Comparison of ENCODE assay signal across 9 mouse cellular contexts in the genomic region with DNA sequence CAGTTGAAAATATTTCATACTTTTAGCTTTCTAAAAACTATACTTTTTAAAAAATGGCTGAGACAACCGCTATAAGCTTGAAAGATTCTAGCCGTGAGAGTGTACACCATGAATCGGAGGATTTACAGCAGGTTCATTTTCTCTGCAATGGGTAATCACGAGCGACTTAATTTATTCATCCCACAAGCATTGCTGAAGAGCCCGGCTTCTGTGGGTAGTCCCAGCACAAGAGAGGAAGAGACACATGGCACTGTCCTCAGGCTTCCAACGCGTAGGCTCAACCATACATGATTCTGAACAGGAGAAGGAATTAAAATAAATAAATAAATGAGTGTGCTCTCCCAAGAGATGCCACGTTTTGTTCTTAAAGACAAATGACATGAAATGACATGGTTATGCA.
DNase-seq lines count a peak whose midpoint lies in the region; ATAC-seq lines count a peak whose summit lies in the region.
"Had no signal": no experiment of that assay in that cellular context is flagged by ENCODE, and none has a peak within 500 bp of the region (broad histone marks: within the 10 kb centered on the region; RNA-seq: fewer than 3 reads in every experiment).

No protein-coding gene starts in this region.

- peak; percentile 33; the same call in 1 of the 2 replicates for ATAC-seq in hindbrain, embryonic 12.5 days (ENCODE audit: low FRiP score)

- H3K4me3 ChIP-seq in hindbrain, embryonic 12.5 days, result peak overlapping the region; percentile 35

- H3K9me3 ChIP-seq in hindbrain, embryonic 12.5 days (replicated peaks), result no peaks in the 10 kb centered on the region

- no peaks in the 10 kb centered on the region for H3K36me3 ChIP-seq in hindbrain, embryonic 12.5 days

- peak overlapping the region; percentile 64 for H3K4me2 ChIP-seq in hindbrain, embryonic 12.5 days (replicated peaks)

- no peaks in the 10 kb centered on the region for H3K27me3 ChIP-seq in hindbrain, embryonic 12.5 days

- peak overlapping the region; percentile 79 for H3K27ac ChIP-seq in hindbrain, embryonic 12.5 days
- H3K27ac ChIP-seq: liver, embryonic 14.5 days had no signal

- peak; percentile 43 to 63 for DNase-seq in cerebellum, postnatal 36 days
- DNase-seq in left cerebral cortex, postnatal 25 days (ENCODE audit: low spot score in 2 of 2), result peak; percentile 65 to 87
- DNase-seq in right cerebral cortex, postnatal 10 days (ENCODE audit: low spot score in 2 of 2), result peak; percentile 69 to 81
- DNase-seq in T-cell, adult 2 months (ENCODE audit: low spot score), result no peak
- DNase-seq in yolk sac, embryonic 10.5 days (ENCODE audit: low spot score), result no peak
- DNase-seq in ovary, adult 18-20 months (ENCODE audit: low spot score), result no peak
- DNase-seq: thymus, postnatal 14 days had no signal

- WGBS in hindbrain, embryonic 12.5 days, result 63% methylated on average over 9 of the region's 9 CpGs

- peaks cover 38% of the 10 kb centered on the region for H3K4me1 ChIP-seq in hindbrain, embryonic 12.5 days

- H3K9ac ChIP-seq in hindbrain, embryonic 12.5 days, result peak overlapping the region; percentile 54
- H3K9ac ChIP-seq: liver, embryonic 14.5 days had no signal

- intact Hi-C loops in left cerebral cortex, postnatal 25 days (cut with DNase I), result loop anchor here (2.0 to 5.0 kb wide), 3 partner anchors 64 to 147 kb away; partner anchors contain the start of gene Unc80

Comparison
In these comparisons a context has a peak if more than half of its experiments do, and no peak if none do; other contexts are left out.
1. DNase-seq: peak in cerebellum, postnatal 36 days (2 of 2), left cerebral cortex, postnatal 25 days (2 of 2) and right cerebral cortex, postnatal 10 days (2 of 2); none in T-cell, adult 2 months (single experiment), yolk sac, embryonic 10.5 days (single experiment) and ovary, adult 18-20 months (single experiment).